Mouse (Mus musculus): Measurements from ENCODE around the gene Myo1f.
A peak's percentile ranks its signal among the peaks of the same experiment; 100 is the strongest.
"Not testable (repeated sequence)": the region's sequence is repeated elsewhere in the genome, so short reads cannot be mapped to it uniquely, and the experiment has no call there.

Myo1f gene

DNA sequence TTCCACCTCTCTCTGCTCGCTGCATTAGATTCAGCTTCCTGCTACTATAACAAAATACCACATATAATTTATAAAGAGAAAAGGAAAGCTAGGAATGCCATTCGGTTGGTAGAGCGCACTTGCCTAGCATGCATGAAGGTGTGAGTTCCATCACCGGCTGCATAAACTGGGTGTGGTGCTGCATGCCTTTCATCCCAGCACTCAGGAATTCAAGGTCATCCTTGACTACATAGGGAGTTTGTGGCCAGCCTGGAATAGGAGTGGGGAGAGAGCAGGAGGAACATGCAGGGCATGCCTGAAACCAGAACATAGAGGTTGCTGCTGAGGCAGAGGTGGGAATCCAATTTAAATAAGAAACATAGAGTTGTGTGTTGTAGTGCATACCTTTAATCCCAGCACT is 28.6 kb downstream of the Myo1f start:
- DNase-seq (ENCODE audit: low read depth, low spot score): no peak

DNA sequence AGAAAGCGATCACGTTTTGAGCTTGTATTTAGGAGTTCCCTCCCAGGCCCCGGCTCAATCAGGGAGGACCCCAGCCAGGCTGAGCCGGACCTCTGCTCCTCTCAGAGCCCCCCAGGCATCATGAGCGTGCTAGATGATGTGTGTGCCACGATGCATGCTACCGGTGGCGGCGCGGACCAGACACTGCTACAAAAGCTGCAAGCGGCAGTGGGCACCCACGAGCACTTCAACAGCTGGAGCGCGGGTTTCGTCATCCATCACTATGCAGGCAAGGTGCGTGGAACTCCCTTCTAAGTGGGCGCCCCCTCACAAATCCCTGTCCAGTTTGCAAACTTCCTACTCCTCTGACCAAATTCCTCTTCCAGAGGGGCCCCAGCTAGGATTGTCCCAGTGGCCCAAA is 30.5 kb downstream of the Myo1f start:
- no peak for DNase-seq (ENCODE audit: low read depth, low spot score)

GRCm38 (mm10) chr17:33597271-33597670 is 41.8 kb downstream of the Myo1f start:
- DNase-seq (ENCODE audit: low read depth, low spot score): no peak

DNA sequence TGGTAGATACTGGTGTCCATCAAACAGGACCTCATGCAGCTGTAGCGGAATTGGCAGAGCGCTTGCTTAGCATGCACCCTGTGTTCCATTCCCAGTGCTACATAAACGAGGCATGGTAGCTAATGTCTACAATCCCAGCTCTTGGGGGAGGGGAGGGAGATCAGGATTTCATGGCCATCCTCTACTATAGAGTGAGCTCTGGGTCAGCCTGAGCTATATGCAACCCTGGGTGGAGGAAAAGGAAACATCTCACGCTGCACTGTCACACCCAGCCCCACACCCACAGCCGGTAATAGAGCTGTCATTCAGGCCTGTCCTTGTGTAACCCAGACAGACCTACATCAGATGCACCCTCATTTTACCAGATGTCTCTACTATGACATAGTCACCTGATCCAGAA is 43.0 kb downstream of the Myo1f start:
- no peak for DNase-seq (ENCODE audit: low read depth, low spot score)

- DNase-seq (ENCODE audit: low read depth, low spot score): no peak
Observed at GRCm38 (mm10) chr17:33599836-33600475, 44.4 kb downstream of the Myo1f start.

- no peak for DNase-seq (ENCODE audit: low read depth, low spot score)
Observed at GRCm38 (mm10) chr17:33600831-33601230, 45.3 kb downstream of the Myo1f start.

DNA sequence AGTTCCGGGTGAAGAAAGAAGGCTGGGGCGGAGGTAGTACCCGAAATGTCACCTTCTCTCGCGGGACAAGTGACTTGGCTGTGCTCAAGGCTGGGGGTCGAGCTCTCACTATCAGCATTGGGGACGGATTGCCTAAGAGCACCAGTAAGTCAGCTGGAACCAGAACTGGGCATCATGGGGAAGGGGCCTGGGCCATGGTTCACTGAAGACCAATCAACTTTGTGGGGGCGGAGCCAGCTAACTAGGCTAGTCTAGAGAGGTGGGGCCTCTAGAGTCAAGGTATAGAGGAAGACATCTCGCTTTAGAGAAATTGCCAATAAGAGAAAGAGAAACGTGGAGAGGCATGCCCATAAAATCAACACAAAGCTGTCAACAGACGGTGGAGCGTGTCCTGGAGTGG is 46.4 kb downstream of the Myo1f start:
- DNase-seq (ENCODE audit: low read depth, low spot score): no peak

DNA sequence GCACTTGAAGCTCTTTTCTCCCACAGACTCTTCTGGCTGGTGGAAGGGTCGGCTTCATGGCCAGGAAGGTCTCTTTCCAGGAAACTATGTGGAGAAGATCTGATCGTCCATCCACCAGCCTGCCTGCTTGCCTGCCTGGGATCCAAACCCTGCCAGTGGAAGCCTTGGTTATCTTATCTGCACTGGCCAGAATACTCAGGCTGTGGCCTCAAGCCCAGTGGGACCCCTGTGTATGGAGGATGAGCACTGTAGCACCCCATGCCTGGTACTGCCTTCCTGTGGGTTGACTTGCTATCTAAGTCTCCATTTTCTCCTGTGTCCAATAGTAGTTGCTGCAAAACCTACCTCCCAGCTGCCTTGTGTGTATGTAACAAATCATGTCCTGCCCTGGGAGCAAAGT is 51.8 kb downstream of the Myo1f start:
- no peak for DNase-seq (ENCODE audit: low read depth, low spot score)

DNA sequence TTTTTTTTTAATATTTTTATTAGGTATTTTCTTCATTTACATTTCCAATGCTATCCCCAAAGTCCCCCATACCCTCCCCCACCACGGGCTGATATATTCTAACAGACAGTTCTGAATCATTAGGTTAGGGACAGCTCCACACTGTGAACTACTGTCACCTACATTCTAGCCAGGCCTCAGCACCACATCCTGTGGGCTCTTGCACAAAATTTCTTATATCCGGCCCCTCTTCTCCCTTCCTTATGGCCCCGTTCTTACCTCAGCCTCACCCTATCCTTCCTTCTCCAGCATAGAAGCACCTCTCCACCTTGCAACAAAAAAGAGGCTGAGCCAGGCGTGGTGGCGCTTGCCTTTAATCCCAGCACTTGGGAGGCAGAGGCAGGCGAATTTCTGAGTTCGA is 55.0 kb downstream of the Myo1f start:
- no peak for DNase-seq (ENCODE audit: low read depth, low spot score)

GRCm38 (mm10) chr17:33613726-33614125 is 58.2 kb downstream of the Myo1f start:
- DNase-seq (ENCODE audit: low read depth, low spot score): not testable (repeated sequence)

GRCm38 (mm10) chr17:33627281-33627680 is 71.8 kb downstream of the Myo1f start:
- DNase-seq (ENCODE audit: low read depth, low spot score): no peak

DNA sequence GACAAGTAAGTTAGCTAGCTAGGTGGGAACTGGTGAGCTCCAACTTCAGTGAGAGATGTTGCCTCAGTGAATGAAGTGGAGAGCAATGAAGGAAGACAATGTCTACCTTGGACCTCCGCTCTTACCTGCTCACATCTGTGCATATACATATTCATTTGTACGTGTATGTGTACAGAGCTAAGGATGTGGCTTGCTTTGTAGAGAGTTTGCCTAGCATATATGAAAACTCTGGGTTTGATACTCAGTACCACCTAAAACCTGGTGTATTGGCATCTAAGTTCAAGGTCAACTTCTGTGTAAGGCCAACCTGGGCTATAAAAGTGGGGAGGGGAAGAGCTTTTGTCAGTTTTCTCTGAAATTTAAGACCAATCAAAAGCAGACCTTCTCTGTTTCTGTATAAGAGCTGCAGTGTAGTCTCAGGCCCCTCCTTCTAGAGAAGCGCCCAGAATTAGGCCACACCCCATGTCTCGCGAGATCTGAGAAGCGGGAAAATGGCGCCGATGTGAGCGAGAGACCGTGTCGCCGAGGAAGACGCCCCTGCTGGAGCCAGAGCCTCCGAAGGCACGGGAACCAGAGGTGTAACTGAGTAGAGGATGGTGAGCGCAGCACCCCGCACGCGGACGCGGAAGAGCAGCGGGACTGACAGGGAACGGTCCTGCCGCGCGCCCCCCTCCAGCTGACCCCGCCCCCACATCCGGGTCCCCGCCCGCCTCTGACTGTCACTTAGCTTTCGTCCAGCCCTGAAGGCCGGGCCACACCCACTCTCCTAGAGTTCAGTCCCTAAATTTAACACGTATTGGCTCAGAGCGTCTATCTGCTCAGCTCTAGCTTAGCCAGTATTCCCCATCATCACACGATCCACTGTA is 73.3 kb downstream of the Myo1f start, which contains the start of gene Zfp414:
Gene Zfp414, plus strand, starts transcription at position 470 of the 866 bp plus-strand sequence.
- DNase-seq (ENCODE audit: low read depth, low spot score): peak; percentile 94

DNA sequence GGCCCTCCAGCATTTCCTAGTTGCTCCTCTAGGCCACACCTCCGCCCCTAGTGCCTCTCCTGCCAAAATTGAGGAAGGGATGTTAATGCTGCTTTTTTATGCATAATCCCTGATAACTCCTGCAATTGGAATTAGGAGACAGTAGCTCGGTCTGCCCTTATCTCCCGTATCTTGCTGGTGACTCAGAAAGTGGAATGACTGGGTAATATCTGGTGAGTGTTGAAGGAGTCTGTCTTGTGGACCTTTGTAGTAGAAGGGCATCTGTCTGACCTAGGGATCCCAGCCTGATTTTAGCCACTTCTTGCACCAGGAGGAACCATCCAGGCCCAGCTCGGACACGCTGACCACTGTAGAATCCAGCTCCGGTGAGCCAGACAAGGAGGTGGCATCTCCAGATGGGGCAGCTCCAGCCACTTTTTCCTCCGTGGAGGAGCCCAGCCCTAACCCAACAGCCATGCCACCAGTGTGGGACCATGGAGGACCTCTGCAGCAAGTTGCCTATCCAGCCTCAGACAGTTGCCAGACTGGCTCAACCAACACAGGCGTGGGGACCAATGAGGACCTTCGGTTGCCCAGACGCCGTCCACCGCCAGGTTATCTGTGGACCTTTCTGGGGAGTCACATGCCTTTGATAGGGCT is 74.1 kb downstream of the Myo1f start:
- DNase-seq (ENCODE audit: low read depth, low spot score): no peak

GRCm38 (mm10) chr17:33630171-33630895 is 74.8 kb downstream of the Myo1f start:
- DNase-seq (ENCODE audit: low read depth, low spot score): no peak

DNA sequence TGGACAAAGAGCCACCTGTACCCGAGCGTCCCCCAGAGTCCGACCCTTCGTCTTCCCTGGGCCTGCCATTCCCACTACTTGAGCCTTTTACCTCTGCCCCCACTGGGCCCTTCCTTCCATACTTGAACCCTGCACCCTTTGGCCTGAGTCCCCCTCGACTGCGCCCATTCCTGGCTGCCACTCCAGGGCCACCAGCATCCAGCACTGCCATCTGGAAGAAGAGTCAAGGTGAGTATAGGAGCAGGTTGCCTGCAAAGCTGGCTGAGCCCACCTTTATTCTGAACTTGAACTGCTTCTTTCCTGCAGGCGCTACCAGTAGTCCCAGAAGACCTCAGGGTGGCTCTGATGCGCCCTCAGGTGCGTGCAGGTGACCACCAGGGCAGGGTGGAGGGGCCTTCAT is 75.7 kb downstream of the Myo1f start:
- no peak for DNase-seq (ENCODE audit: low read depth, low spot score)

- DNase-seq (ENCODE audit: low read depth, low spot score): no peak
Observed at GRCm38 (mm10) chr17:33631796-33632195, 76.3 kb downstream of the Myo1f start.

GRCm38 (mm10) chr17:33637038-33637437 is 81.5 kb downstream of the Myo1f start:
- no peak for DNase-seq (ENCODE audit: low read depth, low spot score)

DNA sequence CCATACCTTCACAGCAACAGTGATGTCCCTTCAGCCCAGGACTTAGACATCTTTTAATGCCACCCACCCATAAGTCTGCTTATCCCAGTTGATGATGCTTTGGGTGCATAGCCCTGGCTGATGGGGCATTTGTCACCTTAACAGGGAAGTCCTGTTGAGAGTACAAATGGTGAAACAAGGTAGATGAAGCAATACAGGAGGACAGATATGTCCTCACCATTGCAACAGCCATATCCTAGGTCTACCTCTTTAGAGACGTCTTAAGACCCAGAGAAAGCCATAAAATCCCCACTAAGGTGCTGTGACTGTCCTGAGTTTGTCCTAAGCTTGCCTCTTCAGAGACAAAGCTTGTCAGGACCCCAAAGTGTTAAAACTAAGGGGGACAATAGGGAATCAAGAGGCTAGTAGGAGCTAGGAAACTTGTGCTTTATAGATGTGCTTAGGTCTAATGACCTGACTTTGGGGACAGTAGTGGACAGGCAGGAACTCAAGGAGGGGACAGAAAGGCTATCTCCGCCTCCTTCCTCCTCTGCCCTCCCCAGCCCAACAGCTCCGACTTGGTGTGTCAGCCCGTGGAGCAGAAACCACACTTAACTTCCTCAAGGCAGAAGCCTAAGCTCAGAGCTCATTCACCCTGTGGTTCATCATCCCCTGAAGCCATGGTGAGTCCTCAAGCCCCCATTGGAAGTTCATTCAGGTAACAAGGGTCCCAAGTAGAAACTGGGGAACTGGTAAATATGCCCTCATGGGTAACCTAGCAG is 82.2 kb downstream of the Myo1f start, which contains the start of gene Pram1:
Gene Pram1, plus strand, starts transcription at position 541 of the 761 bp plus-strand sequence.
- no peak for DNase-seq (ENCODE audit: low read depth, low spot score)

DNA sequence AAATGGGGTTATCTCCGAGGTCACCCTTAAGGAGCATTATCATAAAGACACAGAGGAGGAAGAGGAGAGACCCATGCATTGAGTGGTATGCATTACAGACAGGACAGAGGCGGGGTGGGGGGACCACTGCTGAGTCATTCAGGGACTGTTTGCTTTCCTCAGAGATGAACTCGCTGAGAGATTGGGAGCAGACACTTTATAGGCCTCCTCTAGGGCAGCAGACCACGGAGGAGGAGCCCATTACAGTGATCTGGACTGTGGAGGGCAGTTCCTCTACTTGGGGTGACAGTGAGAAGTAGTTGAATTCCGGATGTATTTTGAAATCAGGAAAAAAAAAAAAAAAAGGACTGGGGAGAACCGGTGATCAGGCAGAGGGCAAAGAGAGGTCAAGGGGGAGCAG is 84.2 kb downstream of the Myo1f start:
- DNase-seq (ENCODE audit: low read depth, low spot score): no peak

DNA sequence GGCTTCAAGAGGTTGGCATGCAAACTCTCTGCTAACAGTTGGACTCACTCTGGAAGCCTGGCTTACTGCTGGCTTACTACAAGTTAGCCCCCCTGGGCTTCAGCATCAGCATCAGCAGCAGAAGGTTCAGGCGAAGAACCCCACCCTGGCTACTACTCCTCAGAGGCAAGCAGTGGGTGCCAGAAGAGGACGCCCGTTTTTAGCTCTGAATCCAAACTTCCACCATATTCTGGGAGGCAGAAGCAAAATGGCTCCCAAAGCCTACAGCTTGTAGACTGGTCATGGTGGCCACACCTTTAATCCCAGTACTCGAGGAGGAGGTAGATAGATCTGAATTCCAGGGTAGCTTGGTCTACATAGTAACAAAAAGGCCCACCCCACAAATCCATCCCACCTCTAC is 88.6 kb downstream of the Myo1f start:
- no peak for DNase-seq (ENCODE audit: low read depth, low spot score)

DNA sequence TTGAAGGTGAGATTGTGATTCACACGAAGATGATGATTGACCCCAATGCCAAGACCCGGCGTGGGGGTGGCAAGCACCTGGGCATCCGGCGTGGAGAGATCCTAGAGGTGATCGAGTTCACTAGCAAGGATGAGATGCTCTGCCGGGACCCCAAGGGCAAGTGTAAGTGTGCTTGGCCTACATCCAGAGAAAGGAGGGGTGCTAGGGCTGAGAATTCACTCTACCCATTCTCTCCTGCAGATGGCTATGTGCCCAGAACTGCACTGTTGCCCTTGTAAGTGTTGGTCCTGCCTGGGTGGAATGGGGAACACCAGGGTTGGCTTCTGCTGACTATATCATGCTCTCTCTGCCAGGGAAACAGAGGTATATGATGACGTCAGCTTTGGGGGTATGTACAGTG is 89.6 kb downstream of the Myo1f start:
- DNase-seq (ENCODE audit: low read depth, low spot score): no peak
